Mouse (Mus musculus) layer of hippocampus, adult 9-10 months (tissue): Measurements from ENCODE around the gene Asic2.

Source experiments
- DNase-seq: peaks from one replicate; pipeline ENCODE4 v3.0.0; 2022; ENCODE audit warnings: low spot score

Gene Asic2

DNA sequence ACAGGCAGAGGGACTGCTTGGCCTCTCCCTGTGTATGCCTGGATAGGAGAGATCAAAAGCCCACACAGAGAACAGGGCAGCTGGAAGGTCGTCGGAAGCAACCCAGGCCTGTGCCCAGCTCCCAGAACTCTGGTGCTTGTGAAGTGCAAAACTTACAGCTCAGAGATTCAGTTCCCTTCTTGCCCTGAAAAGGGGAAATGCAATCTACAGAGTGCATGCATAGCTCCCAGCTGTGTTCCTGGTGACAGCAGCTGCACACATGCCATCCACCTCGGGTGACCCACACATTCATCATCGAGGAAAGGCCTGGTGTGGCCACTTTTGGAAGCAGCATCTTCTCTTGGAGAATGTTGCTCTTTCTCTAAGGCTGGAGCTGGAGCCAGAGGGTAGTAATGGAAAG is 13.9 kb downstream of the Asic2 start:
- DNase-seq: no peak

DNA sequence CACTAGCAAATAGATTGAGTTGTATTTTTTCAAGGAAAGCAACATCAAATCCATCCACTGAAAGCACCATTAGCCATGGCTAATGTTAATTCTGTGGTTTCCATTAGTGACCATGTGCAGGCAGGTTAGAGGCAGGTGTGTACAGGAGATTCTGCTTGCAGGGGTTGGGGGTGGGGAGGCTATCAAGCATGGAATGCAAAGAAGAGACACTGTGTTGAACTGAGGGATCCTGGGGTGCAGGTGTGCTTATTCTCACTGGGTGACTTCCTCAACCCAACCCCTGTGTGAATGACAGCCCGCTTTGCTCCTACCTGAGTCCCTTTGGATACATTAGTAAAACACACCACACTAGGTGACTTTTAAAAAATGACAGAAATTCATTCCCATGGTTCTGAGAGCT is 20.2 kb downstream of the Asic2 start:
- no peak for DNase-seq

DNA sequence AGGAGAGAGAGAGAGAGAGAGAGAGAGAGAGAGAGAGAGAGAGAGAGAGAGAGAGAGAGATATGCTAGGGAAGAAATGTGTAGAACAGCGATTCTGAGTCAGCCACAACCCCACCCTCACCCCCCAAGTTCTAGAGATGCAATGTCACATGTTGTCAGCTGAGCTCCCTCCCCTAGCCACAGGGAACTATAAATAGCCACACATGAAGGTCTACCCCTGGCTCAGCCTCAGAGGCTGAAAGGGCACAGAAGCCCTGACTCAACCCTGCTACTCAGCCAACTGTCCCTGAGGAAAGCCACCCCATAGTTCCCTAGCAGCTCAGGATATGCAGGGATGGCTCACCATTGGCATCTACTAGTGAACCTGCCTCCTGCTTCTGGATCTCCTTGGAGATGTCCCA is 26.1 kb downstream of the Asic2 start:
- no peak for DNase-seq

DNA sequence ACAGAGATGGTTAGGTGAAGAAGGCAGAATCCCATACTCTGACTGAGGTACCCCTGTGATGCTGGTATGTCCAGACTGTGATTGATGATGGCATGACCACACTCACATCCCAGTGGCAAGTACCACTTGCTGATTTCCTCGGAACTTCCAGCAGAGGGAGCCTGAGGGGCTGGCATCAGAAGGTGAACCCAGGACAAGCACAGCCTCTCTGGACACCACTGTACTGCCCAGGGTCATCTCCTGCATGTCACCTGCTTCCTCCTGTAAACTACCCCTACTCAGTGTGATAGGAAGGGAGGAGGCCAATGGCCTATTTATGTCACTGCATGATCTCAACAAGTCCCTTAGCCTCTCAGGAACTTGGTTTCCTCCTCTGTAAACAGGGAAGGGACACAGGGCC is 27.3 kb downstream of the Asic2 start:
- DNase-seq: no peak

DNA sequence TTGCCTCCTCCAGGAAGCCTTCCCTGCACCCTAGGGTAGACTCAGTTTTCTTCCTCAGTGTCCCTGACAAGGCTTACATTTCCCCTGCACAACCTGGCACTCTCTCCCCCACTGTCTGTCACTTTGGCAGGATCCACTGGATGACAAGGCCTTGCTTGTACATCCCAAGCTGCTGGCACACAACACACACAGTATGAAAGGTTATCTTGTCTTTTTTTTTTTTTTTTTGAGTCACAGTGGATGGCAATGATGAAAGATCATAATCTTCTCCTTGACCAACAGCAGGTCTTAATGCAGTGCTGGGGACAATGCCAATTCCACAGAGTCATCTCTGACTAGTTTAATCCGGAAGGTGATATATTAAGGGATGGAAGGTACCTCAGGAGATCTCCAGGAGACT is 30.7 kb downstream of the Asic2 start:
- no peak for DNase-seq

DNA sequence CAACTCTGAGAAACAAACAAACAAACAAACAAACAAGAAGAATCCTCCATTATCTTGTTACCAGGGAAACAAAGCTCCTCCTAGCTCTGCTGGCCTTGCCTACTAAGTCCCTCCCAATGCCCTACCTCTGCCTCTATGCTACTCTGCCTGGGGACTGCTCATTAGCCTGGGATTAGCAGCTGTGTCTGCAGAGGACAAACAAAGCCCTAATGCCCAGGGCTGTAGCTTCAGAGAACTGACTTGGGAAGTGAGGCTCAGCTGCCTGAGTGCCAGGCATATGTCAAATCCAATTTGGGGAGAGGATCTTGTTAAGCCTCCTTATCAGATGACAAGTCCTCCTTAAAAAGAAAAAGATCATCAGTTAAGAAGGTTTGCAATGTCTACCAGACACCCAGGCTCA is 41.9 kb downstream of the Asic2 start:
- no peak for DNase-seq

DNA sequence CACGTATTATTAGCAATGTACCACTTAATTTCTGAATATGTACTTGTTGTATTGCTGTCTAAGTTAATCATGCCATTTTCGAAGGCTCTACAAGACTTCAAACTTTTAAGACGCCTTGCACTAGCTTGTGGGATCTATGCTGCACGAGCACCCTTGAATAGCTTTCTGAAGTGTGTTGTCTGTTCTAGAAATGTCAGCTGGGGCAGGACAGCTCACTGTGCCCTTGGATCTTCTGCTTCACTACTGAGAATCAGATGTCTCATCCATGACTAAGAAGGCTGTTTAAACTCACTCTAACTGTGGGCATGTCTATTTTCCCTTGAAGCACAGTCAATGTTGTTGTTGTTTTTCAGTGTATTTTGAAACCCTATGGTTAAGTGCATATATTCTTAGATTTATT is 44.6 kb downstream of the Asic2 start:
- no peak for DNase-seq

DNA sequence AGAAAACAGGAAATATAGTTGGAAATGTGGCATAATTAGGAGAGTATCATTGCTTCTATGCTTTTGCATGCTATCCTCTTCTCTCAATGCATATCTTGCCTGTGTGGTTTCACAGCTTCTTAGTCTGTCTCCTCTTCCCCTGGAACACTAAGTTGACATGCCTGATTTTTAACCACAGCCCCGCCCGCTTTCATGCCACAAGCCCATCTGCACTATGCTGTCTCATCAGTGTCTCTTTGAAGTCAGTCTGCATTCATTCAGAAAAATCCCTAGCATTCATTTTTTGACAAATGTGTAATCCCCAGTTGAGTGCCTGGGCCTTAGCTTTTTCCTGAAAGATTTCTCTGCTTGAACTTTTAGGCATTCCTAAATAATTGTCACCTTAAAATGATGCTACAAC is 45.2 kb downstream of the Asic2 start:
- DNase-seq: no peak

DNA sequence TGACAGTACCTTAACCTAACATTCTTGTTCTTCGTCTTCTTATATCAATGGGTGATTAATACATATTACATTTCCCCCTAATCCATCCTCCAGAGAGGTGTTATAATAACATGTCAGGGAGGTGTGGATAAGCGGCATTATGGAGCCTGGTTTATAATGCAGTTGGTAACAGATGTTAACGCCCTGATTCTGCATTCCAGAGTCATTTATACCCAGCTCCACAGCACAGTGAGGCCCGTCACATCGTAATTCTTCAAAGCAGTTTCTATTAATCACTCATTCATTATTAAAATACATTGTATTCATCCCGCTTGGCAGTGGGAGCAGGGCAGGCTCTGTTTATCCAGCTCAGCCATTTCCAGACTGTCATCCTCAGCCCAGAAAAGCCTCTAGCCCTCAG is 52.8 kb downstream of the Asic2 start:
- no peak for DNase-seq

DNA sequence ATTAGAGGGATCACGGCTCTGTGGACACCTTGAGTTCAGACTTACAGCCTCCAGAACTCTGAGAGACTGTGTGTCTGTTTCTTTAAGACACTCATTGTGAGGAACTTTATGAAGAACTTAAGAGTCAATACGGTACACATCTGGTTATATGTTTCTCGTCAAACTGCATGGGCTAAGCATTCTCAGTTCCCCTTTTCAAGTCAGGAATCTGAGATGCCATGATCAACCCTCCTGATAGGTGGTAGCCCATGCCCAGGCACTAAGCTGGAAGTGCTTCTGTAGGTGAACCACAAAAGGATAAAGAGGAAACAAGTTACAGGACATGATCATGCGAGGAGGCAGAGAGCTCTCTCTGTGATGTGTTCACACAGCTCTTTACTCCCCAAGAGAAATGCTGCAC is 55.2 kb downstream of the Asic2 start:
- DNase-seq: no peak

DNA sequence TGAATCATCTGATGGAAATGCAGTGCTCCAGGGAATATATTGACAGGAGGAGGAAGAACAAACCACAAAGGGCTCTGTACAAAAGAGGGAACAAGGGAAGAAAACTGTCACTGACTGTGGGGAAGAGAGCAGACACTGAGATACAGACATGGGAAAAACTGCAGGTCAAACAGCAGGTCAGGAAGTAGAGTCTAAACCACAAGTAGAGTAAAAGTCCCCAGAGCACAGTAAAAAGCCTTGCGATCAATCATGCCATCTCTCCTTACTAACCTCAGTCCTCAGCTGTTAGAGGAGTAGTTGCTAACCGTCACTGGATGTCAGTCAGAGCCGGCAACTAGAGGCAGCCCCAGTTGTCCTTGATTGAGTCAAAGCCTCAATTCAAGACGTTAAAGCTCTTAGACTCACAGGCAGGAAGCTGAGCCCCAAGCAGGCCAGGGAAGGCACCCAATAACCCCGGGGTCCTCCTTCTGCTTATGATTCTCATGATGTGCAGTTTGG is 58.8 kb downstream of the Asic2 start:
- no peak for DNase-seq

DNA sequence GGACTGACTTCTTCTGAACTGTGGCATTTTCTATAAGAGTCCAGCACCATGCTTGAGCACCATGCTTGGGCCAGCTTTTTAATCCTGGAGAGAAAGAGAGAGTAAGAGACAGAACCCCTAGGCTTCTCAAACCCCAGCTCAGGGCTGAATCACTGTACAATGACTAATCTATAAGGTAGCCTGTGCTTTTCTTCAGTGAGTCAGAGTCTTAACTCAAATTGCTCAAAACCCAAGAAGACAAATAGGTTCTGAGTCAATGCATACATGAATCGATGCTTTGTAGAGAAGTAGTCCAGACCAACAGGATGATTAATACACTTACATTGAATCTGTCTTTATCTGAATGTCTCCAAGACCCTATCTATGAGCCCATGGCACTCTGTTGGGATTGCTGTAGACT is 59.5 kb downstream of the Asic2 start:
- no peak for DNase-seq

DNA sequence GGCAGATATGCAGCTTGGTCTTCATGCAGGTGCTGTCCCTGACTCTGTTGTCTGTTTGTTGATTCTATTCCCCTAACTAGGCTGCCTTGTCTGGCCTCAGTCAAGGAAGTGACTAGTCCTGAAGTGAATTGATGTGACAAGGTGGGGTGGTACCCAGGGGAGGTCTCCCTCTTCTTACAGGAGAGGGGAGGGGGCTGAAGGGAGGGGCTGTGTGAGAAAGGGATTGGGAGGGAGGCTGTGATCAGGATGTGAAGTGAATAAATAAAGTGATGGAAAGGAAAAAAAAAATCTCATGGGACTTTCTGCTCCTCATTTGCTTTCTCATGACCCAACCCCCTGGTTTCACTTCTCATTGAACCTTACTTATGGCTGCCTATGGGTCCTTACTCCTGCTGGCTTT is 65.9 kb downstream of the Asic2 start:
- DNase-seq: no peak

DNA sequence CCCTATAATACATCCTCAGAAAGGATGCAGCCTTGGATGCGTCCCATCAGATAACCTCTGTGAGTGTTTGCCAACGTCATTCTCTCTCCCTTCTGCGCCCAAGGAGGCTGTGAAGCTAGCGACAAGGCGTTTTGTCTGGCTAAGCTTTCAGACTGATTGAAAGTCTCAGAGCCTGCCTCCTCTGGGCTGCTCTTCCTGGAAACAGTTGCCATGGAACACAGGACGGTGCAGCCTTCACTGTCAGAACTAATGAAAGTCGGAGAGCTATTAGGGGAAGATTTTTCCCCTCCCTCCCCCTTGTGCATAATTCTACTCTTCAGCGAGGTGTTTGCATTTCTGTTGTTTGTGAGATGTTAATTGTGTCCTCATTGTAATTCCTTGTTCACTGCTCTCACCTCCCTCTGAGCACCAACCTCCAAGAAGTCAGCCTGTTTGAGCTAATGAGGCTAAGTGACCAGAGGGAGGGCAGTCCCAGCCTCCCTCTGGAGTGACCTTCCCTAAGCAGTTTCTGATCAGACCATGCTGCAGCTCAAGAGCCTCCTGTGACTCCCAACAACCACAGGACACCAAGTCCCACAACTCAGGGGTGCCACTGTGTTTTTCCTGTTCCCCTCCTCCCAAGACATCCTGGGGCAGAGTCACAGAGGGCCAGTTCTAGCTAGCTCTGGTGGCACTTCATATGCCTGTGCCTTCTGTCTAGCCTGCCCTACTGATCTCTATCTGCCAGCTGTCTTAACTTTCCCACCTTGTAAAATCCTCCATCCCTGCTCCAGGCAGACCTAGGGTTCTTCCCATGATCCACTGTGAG is 70.5 kb downstream of the Asic2 start:
- DNase-seq: no peak

DNA sequence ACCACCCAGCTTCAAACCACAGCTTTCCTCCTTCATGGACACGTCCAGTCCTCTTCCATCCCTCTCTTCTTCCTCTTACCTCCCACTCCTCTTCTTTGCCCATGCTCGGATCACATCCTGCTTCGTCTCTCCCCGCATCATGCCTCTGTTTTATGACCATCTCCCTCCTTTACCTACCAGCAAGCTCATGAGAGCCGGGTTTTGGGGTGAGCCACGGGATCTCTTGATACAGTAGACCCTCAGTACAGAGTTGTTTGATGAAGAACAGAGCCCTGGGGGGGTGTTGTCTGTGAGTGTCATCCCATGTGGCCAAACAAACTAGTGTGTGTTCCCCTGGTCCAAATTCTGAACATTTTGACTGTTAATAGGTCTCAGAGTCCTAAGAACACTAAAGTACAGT is 71.7 kb downstream of the Asic2 start:
- DNase-seq: no peak

DNA sequence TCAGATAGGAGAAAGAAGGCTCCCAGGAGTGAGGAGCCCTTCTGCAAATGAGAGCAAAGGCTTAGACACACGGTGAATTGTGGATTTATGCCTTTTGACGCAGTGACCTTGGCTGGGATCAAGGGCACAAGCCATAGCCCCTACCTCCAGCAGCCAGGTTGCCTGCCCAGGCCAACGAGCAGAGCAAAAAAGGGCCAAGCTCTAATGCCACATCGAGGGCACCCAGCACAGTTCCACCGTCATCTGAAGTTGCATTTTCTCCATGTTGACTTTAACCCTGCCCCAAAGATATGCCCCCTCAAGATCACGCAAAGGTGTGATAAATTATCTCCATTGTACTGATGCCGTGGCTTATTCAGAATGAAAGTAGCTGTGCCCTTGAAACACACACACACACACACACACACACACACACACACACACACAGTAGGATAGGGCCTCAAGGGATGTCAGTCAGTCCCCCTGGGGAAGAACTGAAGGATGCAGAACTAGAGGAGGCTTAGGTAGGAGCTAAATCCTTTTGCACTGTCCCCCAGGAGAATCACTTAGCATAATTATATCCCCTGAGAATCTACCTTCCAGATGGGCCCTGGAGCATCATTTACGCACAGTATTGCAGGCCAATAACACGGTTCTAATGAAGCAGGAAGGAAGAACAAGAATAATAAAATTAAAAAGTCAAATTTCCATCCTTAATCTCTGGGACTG is 96.6 kb downstream of the Asic2 start:
- no peak for DNase-seq

DNA sequence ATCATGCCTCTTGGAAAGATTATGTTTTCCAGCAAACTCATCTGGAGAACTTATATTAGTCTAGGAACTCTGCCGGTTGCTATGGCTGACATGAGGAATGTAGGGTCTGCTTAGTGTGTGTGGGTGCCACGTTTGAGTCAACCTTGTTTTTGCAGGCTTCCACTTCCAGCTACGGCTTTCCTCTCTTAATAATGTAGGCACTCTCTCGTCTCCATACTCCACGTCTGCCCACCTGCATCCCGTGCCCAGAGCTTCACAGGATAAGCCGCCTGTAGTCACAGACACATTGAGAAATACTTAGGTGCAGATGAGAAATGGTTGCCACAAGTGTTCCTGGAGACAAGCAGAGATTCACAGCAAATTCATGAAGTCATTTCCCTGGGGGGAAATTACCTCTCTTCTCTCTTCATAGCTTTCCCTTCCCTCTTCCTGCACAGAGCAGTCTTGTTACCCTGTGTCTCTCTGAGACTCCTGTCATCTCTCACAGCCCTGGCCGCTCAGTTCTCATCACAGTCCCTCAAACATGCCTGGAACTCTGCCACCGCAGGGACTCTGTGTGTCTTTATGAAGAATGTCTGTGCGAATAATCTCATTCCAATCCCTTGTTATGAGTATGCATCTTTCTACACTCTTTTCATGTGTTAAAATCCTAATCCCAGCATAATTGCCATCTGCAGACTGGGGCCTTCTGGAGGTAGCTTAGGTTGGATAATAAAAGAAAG is 102.4 kb downstream of the Asic2 start:
- peak; percentile 24 for DNase-seq

DNA sequence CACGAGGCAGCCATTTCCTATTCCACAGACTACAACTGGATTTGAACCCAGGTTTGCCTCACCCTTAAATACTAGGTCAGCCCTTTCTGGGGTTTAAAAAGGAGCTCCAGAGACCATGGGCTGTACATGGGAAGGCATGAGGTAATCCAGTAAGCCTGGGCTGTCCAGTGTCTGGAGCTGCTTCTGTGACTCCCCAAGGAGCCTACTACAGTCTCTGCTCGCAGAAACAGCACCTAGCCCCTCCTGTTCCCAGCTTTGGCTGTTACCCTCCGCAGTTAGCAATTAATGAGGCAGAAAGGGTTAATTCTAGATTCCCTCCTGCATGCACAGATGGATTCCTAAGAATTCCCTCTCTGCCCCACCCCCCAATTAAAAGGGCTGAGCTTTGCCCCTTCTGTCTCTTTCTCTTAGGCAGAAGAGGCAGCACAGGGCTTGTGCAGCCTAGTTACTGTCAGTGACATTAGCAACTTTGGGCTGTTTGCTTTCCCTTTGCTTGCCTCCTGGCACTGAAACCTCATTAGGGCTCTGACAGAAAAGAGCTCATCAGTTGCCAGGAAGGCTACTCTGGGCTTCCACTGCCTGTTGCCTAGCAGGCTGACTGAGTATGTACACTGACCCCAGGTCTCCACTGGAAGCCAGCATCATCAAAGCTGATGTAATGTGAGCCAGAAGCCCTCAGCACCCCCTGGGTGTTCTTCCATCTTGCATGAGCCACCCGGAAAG is 107.8 kb downstream of the Asic2 start, which contains the start of gene 5530401A14Rik:
TSS of gene 5530401A14Rik (plus strand) at position 424 of the 723 bp plus-strand sequence.
- DNase-seq: no peak

DNA sequence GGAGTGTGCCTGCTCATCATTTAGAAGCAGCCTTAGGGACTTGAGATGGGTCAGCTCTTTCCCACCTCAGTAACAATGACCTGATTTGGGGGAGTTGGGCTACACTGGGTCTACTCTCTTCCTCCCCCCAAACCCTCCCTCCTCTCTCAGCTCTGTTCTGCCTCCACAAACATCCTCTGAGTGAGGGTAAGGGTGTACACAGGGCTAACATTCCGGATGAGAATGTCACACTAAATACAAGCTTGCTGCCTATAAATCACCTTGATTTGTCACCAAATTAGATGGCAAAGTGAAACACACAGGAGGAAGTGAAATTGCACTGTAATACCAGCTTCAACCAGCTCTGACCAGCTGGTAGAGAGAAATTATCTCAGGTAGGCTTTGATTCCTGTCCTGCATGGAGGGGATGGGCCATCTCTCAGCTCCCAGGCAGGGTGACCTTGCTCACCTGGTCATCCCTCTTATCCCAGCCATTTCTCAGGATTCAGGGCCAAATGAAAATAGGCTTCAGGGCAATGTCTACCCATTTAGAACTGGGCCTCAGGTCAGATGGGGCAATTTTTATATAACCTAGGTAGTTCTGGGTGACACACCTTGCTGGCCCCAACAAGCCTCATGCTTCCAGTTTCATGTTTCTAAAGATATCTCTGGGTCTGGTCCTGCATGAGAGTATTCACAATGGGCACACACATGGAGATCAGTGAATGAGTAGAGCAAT is 120.3 kb downstream of the Asic2 start:
- no peak for DNase-seq

DNA sequence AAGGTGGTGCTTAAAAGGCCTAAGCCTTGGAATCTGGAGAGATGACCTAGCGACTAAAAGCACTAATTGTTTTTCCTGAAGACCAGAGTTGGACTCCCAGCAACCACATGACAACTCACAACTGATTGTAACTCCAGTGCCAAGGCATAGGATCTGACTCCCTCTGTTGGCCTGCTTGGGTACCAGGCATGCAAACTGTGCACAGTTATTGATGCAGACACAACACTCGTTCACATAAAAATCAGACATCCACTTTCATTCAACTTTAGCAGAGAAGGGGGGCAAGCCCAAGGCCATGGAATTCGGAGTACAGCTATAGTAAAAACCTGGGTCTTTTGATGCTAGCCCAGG is 122.6 kb downstream of the Asic2 start:
- no peak for DNase-seq

DNA sequence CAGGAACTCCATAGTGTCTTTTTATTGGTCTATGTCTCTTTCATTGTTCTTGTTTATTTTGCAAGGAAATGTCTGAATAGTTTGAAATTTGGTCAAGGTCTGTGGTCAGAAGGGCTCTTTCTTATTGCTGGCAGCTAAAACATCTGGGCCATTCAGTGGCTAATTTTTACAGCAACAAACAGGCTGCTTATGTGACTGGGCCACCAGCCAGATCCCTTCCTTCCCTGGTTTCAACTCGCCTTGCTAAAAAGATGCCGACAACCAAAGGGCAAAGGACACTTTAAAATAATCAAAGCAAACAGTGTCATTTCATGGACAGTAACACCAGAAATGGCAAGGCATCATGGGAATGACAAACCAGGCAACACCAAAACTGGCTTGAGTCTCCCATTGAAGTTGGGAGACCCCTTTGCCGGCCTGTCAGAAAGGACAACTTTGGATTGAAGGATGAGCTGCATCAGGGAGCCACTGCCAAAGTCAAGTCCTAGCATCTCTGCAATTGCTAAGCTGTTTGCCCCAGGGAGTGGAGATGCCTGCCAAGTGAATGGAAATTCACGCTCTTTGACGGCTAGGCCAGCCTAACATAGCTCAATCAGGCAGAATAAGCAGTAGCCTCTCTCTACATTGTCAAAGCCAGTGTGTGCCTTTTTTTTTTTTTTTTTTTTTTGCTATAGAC is 123.1 kb downstream of the Asic2 start:
- no peak for DNase-seq
